Mouse (Mus musculus) cerebellum, adult 2 months (tissue): ENCODE data around the gene Il20rb. TPM values are rescaled to one million over a fixed set of nuclear protein-coding genes. Genes with fewer than 3 reads are reported as not detected.
A peak's percentile ranks its signal among the peaks of the same experiment; 100 is the strongest.

ENCODE experiments used
- DNase-seq, 2 experiments: peaks; one replicate each; pipeline ENCODE4 v3.0.0; 2021
- H3K27ac ChIP-seq: fragments of 200-500 bp; 2 replicates; pipeline ENCODE4 v1.5.1; 2012; ENCODE audit warnings: low read length, control low read depth, inconsistent platforms; ENCODE audit not compliant: insufficient read depth
- H3K27me3 ChIP-seq: fragments of 200-500 bp; 2 replicates; pipeline ENCODE4 v1.6.1; 2012; ENCODE audit warnings: inconsistent platforms, mild to moderate bottlenecking, low read length, moderate library complexity; ENCODE audit not compliant: control insufficient read depth, insufficient read depth
- H3K4me1 ChIP-seq: fragments of 200-500 bp; 2 replicates; pipeline ENCODE4 v1.6.1; 2011; ENCODE audit warnings: low read length; ENCODE audit not compliant: control insufficient read depth, insufficient read depth
- H3K4me3 ChIP-seq: fragments of 200-500 bp; replicated peaks from 2 replicates; pipeline ENCODE3; 2011; ENCODE audit warnings: mild to moderate bottlenecking, low read depth, low read length, control low read depth; ENCODE audit not compliant: insufficient read depth
- CTCF ChIP-seq: fragments of 200-500 bp; IDR thresholded peaks from 2 replicates; pipeline ENCODE4 v1.5.1; 2011; ENCODE audit warnings: low read depth, mild to moderate bottlenecking, control low read depth, low read length, moderate library complexity, borderline replicate concordance; ENCODE audit not compliant: insufficient read depth
- POLR2A ChIP-seq: fragments of 200-500 bp; IDR thresholded peaks from 2 replicates; pipeline ENCODE4 v1.6.1; 2011; ENCODE audit warnings: low read length, control low read depth, borderline replicate concordance; ENCODE audit not compliant: insufficient read depth
- WGBS: fragments of 180-500 bp; shearing (Covaris S2); methylation state at CpG from one replicate; pipeline ENCODE4 v1.1.7; 2018; 5-methylcytosine and 5-hydroxymethylcytosine counted together
- polyA plus RNA-seq: library from polyadenylated mRNA; depleted of rRNA; stranded (reverse); fragments of >200 nt; gene quantifications from 2 replicates; pipeline ENCODE4 v1.2.3, GENCODE M21; 2012

The Il20rb gene
- polyA plus RNA-seq, 1 experiment: 76.5 TPM

DNA sequence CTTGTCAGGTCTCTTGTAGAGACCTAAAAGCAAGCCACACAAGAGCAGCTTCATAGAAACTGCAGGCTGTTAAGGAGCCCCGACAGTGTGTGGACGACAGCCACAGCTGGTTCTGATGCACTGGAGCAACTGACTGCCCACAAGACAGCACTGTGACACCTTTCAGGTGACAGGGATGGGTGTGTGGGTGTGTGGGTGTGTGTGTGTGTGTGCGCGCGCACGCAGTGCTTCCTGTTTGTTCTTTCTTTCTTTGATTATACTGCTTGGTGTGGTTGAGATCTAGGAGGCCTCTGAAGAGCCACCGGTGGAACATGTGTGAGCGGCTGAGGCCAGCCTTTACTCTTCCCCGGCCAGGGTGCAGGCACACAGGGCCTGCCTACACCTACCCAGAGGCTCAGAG is 26.4 kb downstream of the Il20rb start:
- WGBS: 97% methylated on average over 9 of the region's 9 CpGs
- no peaks in the 10 kb centered on the region for H3K27me3 ChIP-seq
- no peak for DNase-seq
- peaks cover 34% of the 10 kb centered on the region for H3K4me1 ChIP-seq
- H3K4me3 ChIP-seq: no peak overlapping the region
- no peak overlapping the region for H3K27ac ChIP-seq
- TF ChIP-seq CTCF (no peak), POLR2A (no peak)

DNA sequence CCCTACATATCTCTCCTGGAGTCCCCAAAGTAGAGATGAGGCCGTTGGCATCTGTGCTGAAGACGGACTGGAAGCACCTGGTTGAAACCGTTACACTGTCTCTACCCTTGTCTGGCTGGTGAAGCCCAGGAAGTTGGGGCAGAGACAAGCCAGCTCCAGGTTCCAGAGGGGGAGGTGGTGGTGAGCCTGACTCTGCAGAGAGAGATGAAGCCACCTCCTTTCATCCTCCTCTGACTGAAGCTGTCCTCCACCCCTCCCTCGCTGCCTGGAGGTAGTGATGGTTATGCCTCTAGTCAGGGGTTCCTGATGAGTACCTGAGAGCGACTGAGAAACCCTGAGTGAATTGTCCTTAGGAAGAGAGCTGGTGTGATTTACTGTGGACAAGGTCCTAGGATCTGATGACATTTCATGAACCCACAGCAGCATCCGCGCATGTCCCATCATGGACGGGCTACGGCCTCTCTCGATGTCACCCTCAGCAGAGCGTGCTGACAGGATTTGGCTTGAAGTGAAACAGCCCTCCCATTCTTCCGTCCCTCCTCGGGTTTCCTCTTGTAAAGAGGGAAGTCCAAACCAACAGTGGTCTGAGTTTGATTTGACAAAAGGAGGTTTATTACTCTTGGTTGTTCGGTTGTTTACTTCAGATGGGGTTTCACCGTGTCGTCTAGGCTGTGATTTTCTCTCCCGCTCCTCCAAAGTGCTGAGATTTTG is 28.5 kb downstream of the Il20rb start:
- no peaks in the 10 kb centered on the region for H3K27me3 ChIP-seq
- no peak for DNase-seq
- peaks cover 26% of the 10 kb centered on the region for H3K4me1 ChIP-seq
- no peak for TF ChIP-seq CTCF
- no peak for TF ChIP-seq POLR2A
- 89% methylated on average over 17 of the region's 17 CpGs for WGBS
- no peak overlapping the region for H3K4me3 ChIP-seq
- no peak overlapping the region for H3K27ac ChIP-seq

DNA sequence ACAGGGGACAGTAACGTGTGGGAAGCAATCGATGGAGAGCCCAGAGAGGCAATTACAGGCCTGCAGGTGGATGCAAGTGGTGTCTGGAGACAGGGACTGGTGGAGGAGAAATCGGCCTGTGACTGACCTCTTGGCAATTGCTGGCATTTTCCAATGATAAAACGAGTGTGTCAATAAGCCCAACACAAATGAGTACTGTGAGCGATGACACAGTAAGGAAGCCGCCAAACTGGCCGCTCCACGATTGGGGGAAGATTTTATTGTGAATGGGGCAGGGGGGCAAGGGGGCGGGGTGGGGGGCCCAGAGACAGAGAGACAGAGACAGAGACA is 32.0 kb downstream of the Il20rb start:
- Histone ChIP-seq H3K4me1 (no peaks in the 10 kb centered on the region), H3K4me3 (peak overlapping the region; percentile 54), H3K27me3 (no peaks in the 10 kb centered on the region), H3K27ac (peak overlapping the region; percentile 27; the same call in 1 of the 2 replicates)
- WGBS: 10% methylated on average over 9 of the region's 9 CpGs
- no peak for TF ChIP-seq POLR2A
- TF ChIP-seq CTCF: no peak
- DNase-seq: no peak

DNA sequence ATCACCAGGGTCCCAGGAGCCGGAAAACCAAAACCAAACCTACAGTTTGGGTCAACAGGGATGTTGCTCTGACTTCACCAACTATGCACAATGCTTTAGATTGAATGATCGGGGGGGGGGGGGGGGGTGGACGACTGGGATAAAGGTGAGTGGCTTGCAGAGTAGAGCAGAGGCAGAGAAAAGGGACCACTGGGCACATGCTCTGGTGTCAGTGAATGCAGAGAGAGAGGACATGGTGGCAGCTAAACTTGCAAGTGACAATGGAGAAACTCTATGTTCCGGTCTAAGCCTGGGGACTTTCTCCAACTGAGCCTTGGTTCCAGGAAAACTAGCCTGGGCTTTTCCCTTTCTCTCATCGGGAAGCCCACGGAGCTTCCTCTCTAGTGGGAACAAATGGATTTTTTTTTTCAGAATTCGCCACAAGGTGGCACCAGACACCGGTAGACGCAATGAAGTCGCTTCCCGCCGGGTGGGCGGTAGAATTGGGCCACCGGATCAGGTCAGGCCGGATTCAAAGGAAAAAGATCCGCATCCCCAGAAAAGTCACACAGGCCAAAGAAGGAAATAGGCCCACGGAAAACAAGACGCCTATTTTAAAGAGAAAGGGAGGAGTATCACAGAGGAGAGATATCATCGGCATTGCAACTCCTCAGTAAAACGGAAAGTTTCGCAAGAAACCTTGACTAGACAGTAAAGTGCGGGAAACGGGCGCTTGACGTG is 32.5 kb downstream of the Il20rb start:
- 6% methylated on average over 25 of the region's 25 CpGs for WGBS
- H3K27ac ChIP-seq: peak overlapping the region; percentile 27; the same call in 1 of the 2 replicates
- no peaks in the 10 kb centered on the region for H3K4me1 ChIP-seq
- TF ChIP-seq CTCF (peak; percentile 86), POLR2A (no peak)
- peak overlapping the region; percentile 54 for H3K4me3 ChIP-seq
- H3K27me3 ChIP-seq: no peaks in the 10 kb centered on the region
- DNase-seq: peak; percentile 84 to 86

DNA sequence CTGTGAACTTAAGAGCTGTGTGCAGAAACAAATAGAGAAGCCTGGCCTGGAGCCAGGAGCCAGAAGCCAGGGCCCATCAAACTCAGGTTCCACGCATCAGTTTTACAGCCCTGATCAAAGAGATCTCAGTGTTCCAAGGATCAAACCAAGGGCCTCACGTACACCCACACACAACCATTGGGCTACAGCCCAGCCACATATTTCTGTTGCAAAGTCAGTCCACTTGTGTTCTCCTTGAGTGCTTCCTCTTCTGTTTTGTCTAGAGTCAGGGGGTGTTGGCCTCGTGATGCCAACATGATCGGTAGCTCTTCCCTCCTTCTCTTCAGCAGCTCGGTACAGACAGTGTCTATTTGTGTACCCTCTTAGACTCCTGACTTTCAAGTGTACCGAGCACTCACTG is 34.2 kb downstream of the Il20rb start:
- Histone ChIP-seq H3K27me3 (no peaks in the 10 kb centered on the region), H3K4me1 (no peaks in the 10 kb centered on the region), H3K4me3 (no peak overlapping the region), H3K27ac (no peak overlapping the region)
- no peak for TF ChIP-seq CTCF
- WGBS: 68% methylated on average over 6 of the region's 6 CpGs
- no peak for DNase-seq

DNA sequence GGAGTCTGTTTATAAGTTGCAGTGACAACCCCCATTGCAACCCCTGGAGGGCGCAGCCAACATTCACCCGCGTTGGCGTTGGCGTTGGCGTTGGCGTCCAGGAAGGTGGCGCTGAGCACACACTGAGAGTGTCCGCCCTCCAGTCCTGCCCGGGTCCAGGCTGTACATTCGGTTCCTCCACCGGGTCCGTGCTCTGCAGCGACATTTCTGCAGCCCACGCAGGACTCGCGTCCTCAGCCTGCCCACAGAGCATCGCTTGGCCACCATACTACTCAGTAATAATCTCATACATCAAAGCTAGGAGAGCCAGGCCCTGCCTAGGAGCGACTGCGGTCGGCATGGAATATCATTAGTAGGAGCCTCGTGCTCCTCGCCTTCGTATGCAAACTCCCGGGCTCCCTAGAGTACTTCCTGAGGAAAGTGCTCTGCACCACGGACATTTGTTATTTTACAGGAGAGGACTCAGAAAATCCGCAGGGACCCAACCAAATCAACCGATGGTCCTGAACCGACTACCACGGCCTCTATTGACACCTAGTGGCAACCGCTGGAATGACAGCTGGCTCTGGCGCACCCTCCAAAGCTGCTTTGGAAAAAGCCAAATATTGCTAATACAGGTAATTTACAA is 40.4 kb downstream of the Il20rb start:
- 1% methylated on average over 32 of the region's 32 CpGs for WGBS
- TF ChIP-seq POLR2A: no peak
- TF ChIP-seq CTCF: peak; percentile 87
- Histone ChIP-seq H3K4me3 (peak overlapping the region; percentile 50), H3K4me1 (no peaks in the 10 kb centered on the region), H3K27me3 (no peaks in the 10 kb centered on the region), H3K27ac (no peak overlapping the region)
- peak; percentile 72 to 85 for DNase-seq

DNA sequence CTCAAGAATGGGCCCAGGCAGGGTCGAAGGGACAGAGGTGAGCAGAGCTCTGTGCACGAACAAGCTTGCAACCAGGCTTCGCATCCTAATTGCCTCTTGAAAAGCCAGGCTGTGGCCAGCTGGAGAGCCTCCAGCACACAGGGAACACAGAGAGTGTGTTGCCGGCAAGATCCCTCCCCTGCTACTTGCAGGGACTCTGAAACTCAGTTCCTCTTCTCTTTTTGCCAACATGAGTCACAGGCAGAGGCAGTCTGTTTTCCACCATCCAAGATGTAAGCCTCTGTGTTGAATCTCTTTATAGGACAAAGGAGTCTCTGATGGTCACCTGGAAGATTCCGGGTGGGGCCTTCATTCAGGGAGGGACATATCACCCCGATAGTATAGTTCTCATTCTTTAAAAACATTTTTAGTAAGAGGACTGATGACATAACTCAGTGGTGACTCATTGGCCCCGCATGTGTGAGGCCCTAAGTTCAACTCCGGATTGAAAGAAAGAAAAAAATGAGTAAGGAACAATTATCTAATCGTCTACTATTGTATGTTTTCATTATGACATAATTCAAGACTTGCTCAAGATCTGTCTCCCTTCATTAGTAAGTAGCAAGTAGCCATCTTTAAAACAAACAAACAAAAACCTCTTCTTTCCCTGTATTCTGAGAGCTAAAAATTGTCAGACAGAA is 46.3 kb downstream of the Il20rb start:
- Histone ChIP-seq H3K27ac (no peak overlapping the region), H3K4me1 (no peaks in the 10 kb centered on the region), H3K27me3 (no peaks in the 10 kb centered on the region), H3K4me3 (no peak overlapping the region)
- WGBS: 46% methylated on average over 9 of the region's 9 CpGs
- TF ChIP-seq POLR2A: no peak
- no peak for TF ChIP-seq CTCF
- peak in 1 of 2 experiments; percentile 36 for DNase-seq
